Mouse (Mus musculus) thymus, adult 2 months (tissue): Measurements from ENCODE around the gene Smtn.

ENCODE experiments used
- CTCF ChIP-seq: fragments of 200-500 bp; IDR thresholded peaks from 2 replicates; pipeline ENCODE4 v1.5.1; 2012; ENCODE audit warnings: mild to moderate bottlenecking, control low read depth, low read length, moderate library complexity, borderline replicate concordance; ENCODE audit not compliant: control insufficient read depth, poor library complexity, insufficient read depth; ENCODE audit errors: extremely low read depth
- POLR2A ChIP-seq: fragments of 200-500 bp; IDR thresholded peaks from 2 replicates; pipeline ENCODE4 v1.6.1; 2012; ENCODE audit warnings: mild to moderate bottlenecking, low read length, control low read depth, moderate library complexity; ENCODE audit not compliant: control insufficient read depth, poor library complexity, insufficient read depth; ENCODE audit errors: extremely low read depth

- TF ChIP-seq CTCF (no peak), POLR2A (no peak)
These were observed 22.3 kb downstream of the Smtn start for GRCm38 (mm10) chr11:3517846-3518732.
